Mouse (Mus musculus) liver, adult 2 months (tissue): ENCODE results near the gene Ndnf.

ENCODE experiments used
- CTCF ChIP-seq: fragments of 200-500 bp; IDR thresholded peaks from 2 replicates; pipeline ENCODE4 v1.5.1; 2011; ENCODE audit warnings: low read depth, low read length, control low read depth
- POLR2A ChIP-seq: fragments of 200-500 bp; IDR thresholded peaks from 2 replicates; pipeline ENCODE4 v1.6.1; 2011; ENCODE audit warnings: low read length, control low read depth; ENCODE audit not compliant: insufficient read depth; ENCODE audit errors: extremely low read depth

DNA sequence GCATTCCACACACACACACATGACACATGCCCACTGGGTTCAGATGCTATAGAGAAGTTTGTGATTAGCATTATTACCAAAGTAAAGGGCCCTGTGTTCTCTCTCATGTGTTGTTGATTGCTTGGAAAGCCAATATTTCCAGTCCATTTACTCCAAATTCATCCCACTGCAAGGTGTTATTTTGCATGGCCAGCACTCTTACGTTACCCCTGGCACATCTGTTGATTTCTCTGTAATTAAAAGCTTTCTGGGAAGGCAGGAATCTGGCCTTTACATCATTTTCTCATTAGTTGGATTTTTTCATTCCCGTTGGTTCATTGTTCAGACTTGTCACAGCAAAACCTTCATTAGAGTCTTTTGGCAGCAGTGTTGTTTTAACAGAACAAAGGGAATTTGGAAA is 54.3 kb downstream of the Ndnf start:
- TF ChIP-seq POLR2A (no peak), CTCF (no peak)
